Mouse (Mus musculus): ENCODE data around the gene Adgb. TPM values are rescaled to one million over a fixed set of nuclear protein-coding genes. Genes with fewer than 3 reads are reported as not detected.

The Adgb gene
- polyA plus RNA-seq, 1 experiment, result 0.02 TPM

DNA sequence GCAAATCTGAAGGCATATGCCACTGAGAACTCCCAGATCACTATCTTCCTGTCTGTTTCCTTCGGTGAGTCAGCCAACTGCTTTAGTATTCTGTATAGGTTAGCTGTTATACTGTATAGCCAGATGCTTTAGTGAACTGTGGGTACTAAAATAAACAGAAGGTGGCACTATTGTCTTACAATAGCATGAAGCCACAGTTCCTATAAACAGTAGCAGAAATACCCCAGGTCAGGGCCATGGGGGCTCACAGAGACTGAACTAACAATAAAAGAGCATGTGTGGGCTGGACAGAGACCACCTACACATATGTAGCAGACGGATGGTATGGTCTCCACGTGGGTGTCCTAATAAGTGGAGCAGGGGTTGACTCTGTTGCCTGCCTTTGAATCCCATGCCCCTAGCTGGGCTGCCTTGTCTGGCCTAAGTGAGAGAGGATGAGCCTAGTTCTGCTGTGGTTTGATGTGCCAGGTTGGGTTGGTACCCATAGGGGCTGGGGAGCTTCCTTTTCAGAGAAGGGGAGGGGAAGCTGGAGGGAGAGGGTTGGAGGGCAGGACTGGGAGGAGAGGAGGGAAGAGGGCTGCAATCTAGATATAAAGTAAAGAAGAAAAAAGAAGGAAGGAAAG is 116.4 kb downstream of the Adgb start:
- no peak for DNase-seq (ENCODE audit: low read depth, low spot score)
- WGBS, result 13% methylated on average over 3 of the region's 3 CpGs

DNA sequence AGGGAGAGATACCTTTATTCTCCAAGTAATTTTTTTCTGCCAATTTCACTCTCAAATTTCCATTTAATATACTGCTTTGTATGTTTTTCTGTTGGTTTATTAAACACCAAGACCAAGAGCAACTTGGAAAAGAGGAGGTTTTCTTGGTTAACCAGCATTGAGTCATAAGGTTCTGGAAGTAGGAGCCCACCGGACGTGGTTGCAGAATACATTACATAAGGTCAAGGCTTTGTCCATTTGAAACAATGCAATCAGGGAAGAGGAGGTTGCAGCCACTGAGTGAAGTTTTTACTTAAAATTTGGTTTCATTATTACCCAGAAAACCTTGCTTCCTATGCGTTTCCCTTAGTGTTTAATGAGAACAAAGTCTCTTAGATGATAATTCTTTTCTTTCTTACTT is 119.9 kb downstream of the Adgb start:
- WGBS, result 76% methylated on average over 3 of the region's 3 CpGs
- DNase-seq (ENCODE audit: low read depth, low spot score), result no peak

DNA sequence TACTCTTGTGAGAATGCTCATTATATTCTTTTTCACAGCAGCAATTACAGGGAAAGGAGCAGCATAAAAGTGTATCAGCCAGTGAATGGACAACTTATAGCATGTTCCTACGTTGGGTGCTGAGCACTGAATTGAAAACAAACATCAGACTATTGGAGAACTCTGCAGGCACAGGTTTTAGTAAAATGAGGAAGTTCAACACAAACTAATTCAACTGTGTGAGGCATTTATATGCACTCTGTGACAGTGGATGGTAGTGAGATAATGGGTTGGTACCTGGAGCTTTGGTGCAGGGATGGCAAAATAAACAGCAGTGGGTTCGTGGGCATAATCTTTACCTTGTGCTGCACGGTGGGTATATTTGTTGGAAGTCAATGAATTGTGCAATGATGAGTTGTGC is 121.6 kb downstream of the Adgb start:
- 72% methylated on average over 3 of the region's 3 CpGs for WGBS

DNA sequence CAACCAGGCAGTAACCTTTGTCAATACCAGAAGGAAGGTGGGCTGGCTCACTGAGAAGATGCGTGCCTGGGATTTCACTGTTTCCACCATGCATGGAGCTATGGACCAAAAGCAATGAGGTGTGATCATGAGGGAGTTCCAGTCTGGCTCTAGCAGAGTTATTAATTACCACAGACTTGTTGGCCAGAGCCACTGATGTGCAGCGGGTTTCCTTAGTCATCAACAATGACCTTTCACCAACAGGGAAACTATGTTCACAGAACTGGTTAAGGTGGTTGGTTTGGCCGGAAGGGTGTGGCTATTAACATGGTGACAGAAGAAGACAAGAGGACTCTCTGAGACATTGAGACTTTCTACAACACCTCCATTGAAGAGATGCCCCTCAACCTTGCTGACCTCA is 128.2 kb downstream of the Adgb start:
- 76% methylated on average over 3 of the region's 3 CpGs for WGBS
- DNase-seq (ENCODE audit: low read depth, low spot score), result no peak

More for the DNA sequence above, 121.6 kb downstream of the Adgb start:
- no peak for DNase-seq (ENCODE audit: low read depth, low spot score)

DNA sequence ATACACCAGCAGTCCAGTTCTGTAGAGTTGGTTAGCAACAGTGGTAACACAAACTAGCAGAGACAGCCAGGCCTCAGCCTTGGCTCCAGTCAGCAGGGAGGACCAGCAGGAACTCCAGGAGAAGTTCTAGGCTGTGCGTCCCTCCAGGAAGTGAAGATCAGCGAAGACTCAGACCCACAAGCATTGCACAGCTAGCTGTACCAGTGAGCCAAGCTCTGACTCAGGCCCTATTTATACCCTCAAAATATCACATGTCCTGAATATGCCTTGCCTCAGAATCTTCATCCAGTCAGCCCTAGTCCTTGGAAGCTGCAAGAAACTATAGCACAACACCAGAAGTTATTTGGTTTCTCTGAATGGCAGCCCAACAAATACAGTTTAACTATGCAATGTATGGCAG is 146.6 kb downstream of the Adgb start:
- WGBS, result 64% methylated on average over 2 of the region's 2 CpGs
- DNase-seq (ENCODE audit: low read depth, low spot score), result no peak

DNA sequence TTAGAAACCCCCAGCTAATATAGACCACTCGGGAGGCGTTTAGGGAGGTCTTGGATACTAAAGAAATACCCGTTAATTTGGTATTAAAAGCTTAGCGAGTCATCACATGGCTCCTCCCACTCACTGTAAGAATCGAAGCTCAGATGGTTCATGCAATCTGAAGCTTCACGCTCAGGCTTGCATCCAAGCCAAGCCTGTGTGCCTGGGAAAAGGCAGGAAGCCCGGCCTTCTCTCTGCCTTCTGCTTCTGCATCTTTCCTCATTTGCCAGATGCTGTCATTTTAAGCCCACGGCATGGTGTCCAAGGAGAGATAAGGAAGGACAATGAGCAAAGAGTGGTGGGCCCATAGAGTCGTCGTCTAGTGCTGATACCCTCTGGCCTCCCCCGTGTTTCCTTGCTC is 149.2 kb downstream of the Adgb start:
- no peak for DNase-seq (ENCODE audit: low read depth, low spot score)
- WGBS, result 80% methylated on average over 11 of the region's 11 CpGs

DNA sequence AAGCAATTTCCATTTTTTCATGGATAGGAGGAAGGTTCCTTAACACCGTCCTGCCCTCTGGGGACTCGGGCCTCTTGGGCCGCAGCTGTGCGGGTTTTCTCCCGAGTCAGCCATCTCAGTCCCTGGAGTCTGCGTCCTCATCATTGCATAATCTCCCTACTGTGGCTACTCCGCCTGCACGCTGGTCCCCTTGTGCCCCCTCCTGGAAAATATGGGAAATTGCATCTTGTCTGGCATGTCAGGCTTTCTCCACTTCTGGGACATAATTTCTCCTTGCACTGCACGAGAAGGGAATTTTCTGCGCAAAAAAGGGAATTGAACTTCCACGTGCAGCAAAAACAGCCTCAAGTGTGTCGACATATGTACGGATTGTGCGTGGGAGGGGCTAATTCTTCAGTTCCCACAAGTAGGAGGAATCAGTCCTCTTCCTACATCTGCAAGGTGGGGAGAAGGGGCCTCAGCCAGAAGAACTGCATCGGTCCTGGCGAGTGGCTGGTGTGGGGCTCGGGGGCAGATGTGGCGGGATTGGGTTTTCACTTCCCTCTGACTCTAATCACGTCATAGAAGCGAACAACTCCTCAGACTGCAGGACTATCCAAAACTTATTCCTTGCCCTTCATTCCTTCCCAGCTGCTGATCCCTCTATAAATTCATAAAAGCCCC is 150.9 kb downstream of the Adgb start:
- no peak for DNase-seq (ENCODE audit: low read depth, low spot score)
- 7% methylated on average over 20 of the region's 20 CpGs for WGBS

DNA sequence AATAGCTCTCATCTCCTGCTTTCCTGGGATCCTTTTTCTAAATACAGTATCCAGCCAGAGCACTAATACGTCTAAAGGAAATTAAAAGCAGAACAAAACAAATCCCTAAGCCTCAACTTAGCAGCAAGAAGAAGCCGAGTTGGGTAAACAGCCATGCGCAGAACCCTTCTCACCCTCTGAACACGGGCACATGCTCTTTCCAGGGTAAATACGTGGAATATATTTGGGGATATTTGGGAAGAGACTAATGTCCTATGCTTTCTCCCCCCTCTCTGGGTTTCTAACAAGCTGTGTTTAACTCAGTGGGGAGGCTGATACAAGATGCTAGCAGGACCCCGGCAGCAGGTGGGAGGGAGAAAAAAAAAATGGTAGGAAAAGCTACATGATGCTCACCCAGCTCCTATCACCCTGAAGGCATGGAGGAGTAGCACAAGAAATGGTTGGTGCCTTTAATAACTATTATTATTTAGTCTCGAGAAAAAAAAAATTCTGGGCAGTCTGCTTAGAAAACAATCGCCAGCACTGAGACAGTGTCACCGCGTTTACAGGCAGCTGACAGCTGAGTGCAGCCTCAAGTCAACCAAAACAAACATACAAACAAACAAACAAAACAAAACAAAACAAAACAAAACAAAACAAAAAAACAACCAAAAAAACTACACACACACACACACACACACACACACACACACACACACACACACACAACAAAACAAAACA is 151.6 kb downstream of the Adgb start:
- DNase-seq (ENCODE audit: low read depth, low spot score), result no peak
- 68% methylated on average over 10 of the region's 10 CpGs for WGBS

DNA sequence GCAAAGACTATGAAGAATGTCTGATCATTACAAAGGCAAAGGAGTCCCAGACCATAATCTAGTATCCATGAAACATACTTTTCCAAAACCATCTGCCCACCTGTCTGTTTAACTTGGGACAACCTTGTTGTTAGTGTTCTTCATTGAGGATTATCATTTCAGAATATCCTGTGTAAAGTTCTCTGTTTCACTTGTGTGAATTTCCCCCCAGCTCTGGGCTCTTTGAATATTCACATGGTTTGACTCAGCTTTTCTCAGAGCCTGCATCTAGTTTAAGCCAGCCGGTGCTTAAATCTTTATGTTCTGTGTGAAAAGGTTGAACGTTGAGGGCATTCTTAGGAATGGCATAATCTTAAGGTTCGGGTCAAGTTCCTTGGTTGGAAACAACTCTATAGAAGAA is 154.0 kb downstream of the Adgb start:
- no peak for DNase-seq (ENCODE audit: low read depth, low spot score)
- WGBS, result 87% methylated on average over 3 of the region's 3 CpGs

DNA sequence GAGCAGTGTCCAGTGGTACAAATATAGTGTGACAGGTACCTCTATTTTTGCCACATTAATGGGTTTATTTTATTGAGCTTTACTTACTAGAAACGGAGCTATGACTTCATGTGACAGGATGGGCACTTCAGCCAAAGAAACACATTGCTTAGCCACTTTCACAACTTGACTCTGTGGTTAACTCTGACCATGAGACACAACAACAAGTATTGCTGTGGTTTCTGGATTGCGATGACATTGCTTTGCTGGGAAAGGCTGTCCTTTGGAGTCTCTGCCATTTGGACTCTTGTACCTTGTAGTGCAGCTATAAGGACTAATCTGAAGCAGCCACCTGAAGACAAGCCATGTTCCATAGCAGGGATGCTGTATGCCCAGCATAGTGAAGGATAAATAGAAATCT is 156.5 kb downstream of the Adgb start:
- WGBS, result 88% methylated on average over 2 of the region's 2 CpGs
- no peak for DNase-seq (ENCODE audit: low read depth, low spot score)

DNA sequence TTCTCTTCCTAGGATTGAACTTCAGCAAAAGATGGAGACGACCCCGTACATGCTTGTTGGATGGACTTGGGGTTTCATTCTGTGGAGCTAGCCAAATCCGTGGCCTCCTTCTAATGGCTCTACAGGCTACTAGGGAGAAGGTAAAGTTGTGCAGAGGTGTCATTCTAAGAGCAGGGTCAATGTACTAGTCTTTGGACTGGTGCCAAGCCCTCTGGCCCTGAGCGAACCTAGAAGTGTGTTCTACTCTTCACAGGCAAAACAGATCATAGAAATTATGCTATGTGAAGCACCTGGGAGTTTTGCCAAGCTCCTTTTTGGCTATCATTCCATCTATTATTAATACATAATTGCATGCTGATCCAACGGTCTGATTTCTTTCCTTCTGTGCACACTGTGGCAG is 157.6 kb downstream of the Adgb start:
- DNase-seq (ENCODE audit: low read depth, low spot score), result no peak
- WGBS, result 73% methylated on average over 5 of the region's 5 CpGs

DNA sequence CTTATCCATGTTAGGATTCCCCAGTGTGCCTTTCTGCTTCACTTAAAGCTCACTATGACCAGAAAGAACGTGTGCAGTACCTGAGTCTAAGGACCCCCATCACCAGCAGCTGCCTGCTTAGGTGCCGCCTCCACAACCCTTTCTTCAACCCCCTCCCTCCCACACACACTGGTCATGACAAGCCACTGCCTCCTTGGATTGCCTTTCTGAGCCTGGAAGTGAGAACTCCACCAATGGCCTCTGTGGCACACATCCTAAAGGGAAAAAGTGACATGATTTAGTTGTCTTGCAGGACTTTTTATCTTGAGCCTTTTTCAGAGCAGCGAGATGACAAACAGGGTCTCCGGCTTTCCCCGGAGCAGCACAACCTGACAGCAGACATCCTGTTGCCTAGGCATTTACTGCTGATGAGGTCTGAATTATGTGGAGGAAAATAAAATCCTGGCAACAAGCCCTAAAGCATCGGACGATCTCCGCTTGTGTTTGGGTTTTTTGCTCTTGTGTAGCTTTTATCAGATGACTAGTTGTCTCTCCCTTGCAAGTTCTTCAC is 162.2 kb downstream of the Adgb start:
- 63% methylated on average over 8 of the region's 8 CpGs for WGBS

DNA sequence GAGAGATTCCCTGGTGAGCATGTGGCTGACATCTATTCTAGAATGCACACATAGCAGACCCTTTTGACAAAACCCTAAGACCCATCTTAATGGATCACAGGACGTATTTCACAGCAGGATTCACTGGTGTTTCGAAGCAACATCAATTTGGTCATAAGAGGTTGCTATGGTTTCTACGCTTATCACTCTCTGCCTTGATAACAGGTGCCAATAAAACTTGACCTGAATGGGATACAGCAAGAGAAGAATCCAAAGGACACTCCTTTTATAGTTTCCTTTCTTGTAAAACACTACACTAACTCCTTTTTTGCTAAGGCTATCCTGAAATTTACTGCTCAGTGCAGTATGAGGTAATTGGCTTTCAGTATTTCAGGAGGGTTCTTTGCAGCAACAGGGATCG is 163.1 kb downstream of the Adgb start:
- DNase-seq (ENCODE audit: low read depth, low spot score), result no peak
- 30% methylated on average over 4 of the region's 4 CpGs for WGBS

More for the DNA sequence above, 162.2 kb downstream of the Adgb start:
- no peak for DNase-seq (ENCODE audit: low read depth, low spot score)

DNA sequence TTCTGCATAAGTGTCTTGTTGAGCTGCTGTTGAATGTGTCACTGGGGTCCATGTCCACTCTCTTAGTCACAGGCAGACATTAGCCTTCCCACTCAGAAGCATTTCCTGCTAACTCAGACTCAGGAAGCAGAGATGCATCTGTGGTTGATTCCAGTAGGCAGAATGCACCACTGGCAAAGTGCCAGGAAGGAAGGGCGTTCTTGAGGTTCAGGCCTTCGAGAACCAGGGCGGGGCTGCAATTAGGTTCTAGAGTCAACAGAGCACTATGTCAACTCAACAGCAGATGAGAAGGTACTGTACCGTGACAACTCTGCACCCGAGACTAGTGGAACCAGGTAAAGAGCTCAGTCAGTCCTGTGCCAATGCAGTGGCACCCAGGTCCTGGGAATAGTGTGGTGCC is 164.7 kb downstream of the Adgb start:
- DNase-seq (ENCODE audit: low read depth, low spot score), result peak; percentile 98

DNA sequence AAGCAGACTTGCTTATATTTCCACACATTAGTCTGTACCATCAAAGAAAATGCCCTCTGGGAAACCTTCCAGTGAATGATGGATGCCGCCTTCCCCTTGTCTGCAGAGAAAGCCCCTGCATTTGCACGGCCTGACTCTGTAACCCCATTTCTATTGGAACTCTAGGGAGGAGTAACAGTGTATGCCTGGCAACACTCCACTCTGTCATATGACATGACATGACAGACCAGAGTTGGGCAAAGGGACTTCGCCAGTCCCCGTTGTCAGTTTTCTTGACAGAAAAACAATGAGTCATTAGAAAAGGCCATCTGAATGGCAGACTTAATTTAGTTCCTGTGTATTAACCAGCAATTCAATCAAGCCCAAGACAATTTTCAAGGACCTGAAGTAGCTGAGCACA is 167.8 kb downstream of the Adgb start:
- 87% methylated on average over 4 of the region's 4 CpGs for WGBS
- no peak for DNase-seq (ENCODE audit: low read depth, low spot score)

More for the DNA sequence above, 164.7 kb downstream of the Adgb start:
- WGBS, result 36% methylated on average over 5 of the region's 5 CpGs

DNA sequence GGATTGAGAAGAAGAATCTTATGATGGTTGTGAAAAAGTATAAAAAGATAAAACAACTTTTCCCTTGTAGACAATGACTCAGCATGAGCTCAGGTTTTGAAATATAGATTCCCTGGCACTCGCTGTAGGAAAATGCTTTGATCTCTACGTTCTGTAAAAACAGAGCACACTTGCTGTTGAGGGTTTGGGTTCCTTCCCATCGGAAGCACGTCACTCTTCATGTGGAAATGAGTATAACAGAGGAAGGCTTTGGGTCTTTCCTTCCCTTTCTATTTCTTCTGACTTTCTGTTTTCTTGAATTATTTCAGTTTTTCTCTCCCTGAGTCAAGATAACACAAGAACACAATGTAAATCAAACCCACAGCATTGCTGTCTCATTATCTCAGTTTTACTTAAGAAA is 170.4 kb downstream of the Adgb start:
- no peak for DNase-seq (ENCODE audit: low read depth, low spot score)
- 27% methylated on average over 4 of the region's 4 CpGs for WGBS

DNA sequence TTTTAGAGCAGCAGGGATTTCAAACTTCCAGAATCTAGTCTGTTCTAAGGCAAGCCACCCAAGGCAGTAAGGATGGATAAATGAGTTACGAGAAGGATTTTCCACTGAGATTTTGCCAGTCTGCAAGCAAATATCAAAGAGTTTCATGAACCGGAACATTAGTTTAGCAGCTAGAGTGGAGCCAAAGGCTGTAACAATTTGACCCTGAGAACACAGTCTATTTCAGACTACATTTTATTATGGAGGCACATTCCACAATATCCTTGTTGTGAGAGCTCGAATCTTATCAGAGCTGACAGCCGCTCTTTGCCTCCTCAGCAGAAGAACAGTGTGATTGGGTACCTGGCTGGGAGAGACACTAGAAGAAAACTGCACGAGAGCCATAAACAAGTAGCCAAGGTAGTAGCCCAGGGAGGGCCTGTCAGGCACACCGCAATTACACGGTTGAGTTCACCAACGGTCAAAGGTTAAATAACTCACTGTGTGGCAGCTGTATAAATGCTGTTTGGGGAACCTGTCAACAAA is 171.1 kb downstream of the Adgb start:
- no peak for DNase-seq (ENCODE audit: low read depth, low spot score)
- 22% methylated on average over 8 of the region's 8 CpGs for WGBS

DNA sequence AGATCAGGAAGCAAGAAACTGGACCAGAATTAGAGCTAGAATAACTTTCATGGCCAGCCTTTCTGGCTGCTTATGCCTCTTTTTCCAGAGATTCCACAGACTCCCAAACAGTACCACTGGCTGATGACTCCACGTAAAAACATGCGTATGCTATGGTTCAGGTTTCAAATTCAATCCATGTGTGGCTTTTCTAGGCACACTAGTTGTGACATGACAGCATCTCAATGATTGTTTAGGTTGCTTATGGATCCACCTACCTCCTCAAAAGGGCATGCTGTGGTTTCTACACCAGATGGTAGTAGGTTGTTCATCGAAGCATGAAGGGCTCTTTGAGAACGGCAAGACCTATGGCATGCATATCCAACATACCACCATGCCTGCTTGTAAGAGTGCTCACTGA is 172.1 kb downstream of the Adgb start:
- 92% methylated on average over 4 of the region's 4 CpGs for WGBS
- no peak for DNase-seq (ENCODE audit: low read depth, low spot score)

DNA sequence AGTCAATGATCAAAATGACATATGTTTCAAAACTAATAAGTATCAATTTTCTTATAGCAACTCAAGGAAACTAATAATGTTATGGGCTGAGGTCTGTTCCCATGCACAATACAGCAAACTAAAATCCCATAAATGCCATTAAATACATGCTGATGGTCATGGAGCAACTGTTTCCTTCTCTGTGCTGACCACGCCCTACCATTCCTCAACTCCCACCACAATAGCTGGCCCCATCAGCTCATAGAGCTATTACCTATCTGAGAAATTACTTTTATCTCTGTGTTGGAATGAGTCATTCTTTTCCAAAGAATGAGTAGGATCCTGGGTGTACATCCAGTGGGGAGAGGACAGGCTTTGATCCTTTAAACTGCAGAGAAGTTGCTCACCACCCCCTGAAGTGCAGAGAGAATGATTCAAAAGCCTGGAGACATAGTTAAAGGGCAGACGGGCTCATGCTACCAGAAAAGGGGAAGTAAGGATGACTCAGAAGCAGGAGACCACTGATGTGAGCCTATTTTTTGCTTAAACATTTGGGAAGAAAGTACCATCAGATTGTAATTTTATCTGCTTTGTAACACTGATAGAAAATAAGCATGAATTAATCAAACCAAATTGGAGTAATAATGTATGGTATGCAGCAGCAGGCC is 184.8 kb downstream of the Adgb start:
- no peak for DNase-seq (ENCODE audit: low read depth, low spot score)
- WGBS, result 70% methylated on average over 2 of the region's 2 CpGs

All from large intestine, adult 2 months (tissue).